Mouse (Mus musculus) heart, embryonic 11.5 days (tissue): Measurements from ENCODE around the gene BC016579. TPM values are rescaled to one million over a fixed set of nuclear protein-coding genes. Genes with fewer than 3 reads are reported as not detected.

Experiments
- ATAC-seq: fragments of 200-750 bp; cut with Nextera tagmentation; replicated peaks from 2 replicates; pipeline ENCODE4 v1.8.0; 2017; ENCODE audit warnings: moderate library complexity; ENCODE audit not compliant: insufficient number of reproducible peaks, low FRiP score, low TSS enrichment
- H3K27ac ChIP-seq: fragments of 300-500 bp; sonication (generic); 2 replicates; pipeline ENCODE4 v1.5.1; 2014; ENCODE audit warnings: mild to moderate bottlenecking, low read depth, low read length
- H3K27me3 ChIP-seq: fragments of 300-500 bp; sonication (generic); 2 replicates; pipeline ENCODE4 v1.6.1; 2014; ENCODE audit warnings: mild to moderate bottlenecking, low read length, mixed read lengths; ENCODE audit not compliant: control insufficient read depth, insufficient read depth
- H3K36me3 ChIP-seq: fragments of 300-500 bp; sonication (generic); 2 replicates; pipeline ENCODE4 v1.6.1; 2014; ENCODE audit warnings: mild to moderate bottlenecking, low read length, moderate library complexity, mixed read lengths; ENCODE audit not compliant: control insufficient read depth, insufficient read depth
- H3K4me1 ChIP-seq: fragments of 300-500 bp; sonication (generic); 2 replicates; pipeline ENCODE4 v1.6.1; 2014; ENCODE audit warnings: low read length; ENCODE audit not compliant: control insufficient read depth, insufficient read depth
- H3K4me2 ChIP-seq: fragments of 300-500 bp; sonication (generic); 2 replicates; pipeline ENCODE4 v1.6.1; 2014; ENCODE audit warnings: mild to moderate bottlenecking, moderate library complexity
- H3K4me3 ChIP-seq: fragments of 300-500 bp; sonication (generic); 2 replicates; pipeline ENCODE4 v1.5.1; 2014; ENCODE audit warnings: low read depth, low read length
- H3K9ac ChIP-seq: fragments of 300-500 bp; sonication (generic); 2 replicates; pipeline ENCODE4 v1.6.1; 2014; ENCODE audit warnings: mild to moderate bottlenecking, low read depth, low read length, moderate library complexity
- H3K9me3 ChIP-seq: fragments of 300-500 bp; sonication (generic); replicated peaks from 2 replicates; pipeline ENCODE4 v1.6.1; 2016; ENCODE audit warnings: low read length; ENCODE audit not compliant: control insufficient read depth
- WGBS: fragments of 180-500 bp; shearing (Covaris S2); extraction: QIAGEN DNeasy Blood & Tissue Kit; methylation state at CpG from one replicate; pipeline ENCODE4 v1.1.7; 2014; ENCODE audit not compliant: insufficient replicate concordance; 5-methylcytosine and 5-hydroxymethylcytosine counted together
- polyA plus RNA-seq: library from polyadenylated mRNA; unstranded; fragments of >200 nt; fragmentation: Nextera tagmentation; extraction: Ambion mirVana; gene quantifications from 2 replicates; pipeline ENCODE4 v1.2.1, GENCODE M21; 2014

The BC016579 gene
- polyA plus RNA-seq = 0.17 and 0.19 TPM in 2 replicates

DNA sequence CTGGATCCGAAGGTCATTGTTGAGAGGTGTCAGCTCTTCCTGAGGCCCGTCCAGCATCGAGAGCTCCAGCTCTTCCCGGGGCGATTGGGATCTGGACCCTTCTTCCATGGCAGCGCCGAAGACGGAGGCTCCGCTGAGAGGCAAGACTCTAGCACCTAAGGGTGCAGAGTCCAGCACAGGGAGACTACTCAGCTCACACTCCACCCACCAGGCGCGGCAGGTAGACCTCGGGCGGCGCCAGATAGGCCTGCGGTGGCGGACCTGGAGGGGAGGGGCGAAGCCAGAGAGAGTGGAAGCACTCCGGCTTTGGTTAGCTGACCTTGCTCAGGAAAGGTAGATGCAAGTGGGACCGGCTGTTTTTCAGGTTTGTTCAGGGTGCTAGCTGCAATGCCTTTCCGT lies at the start of gene BC016579:
Gene BC016579, minus strand, starts transcription at position 135 of the 399 bp plus-strand sequence.
- Histone ChIP-seq H3K4me1 (peaks cover 11% of the 10 kb centered on the region; the same call in 1 of the 2 replicates), H3K36me3 (no peaks in the 10 kb centered on the region), H3K4me3 (peak within 1 kb of the TSS; percentile 41), H3K27me3 (0 out of 2 replicates have a peak, but pooled peaks cover 6% of the 10 kb centered on the region), H3K9me3 (no peaks in the 10 kb centered on the region), H3K4me2 (peak within 1 kb of the TSS; percentile 84), H3K9ac (peak within 1 kb of the TSS; percentile 56), H3K27ac (no peak within 1 kb of the TSS)
- 4% methylated on average over 20 of the region's 20 CpGs for WGBS
- 0 out of 2 replicates have a peak, but pooled peaks have one; percentile 39 for ATAC-seq

DNA sequence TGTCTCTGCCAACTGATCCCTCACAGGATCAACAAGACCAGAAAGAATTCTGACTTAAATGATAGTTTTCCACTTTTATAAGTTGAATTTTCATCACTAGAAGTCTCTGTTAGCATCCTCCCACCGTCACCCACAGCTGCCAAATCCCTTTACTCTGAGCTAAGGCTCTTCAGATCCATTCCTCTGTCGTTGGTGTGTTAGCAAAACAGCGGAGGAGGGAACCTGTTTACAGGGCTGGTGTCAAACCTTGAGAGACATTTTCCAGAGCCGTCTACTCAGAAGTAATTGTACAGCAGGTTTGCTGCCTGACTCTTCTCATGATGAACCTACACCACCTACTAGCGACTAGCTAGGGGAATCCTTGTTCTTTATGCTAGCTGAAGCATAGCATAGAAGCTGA lies 45.4 kb upstream of the BC016579 start:
- no peak overlapping the region for H3K9ac ChIP-seq
- no peak overlapping the region for H3K27ac ChIP-seq
- ATAC-seq = no peak
- no peaks in the 10 kb centered on the region for H3K36me3 ChIP-seq
- no peak overlapping the region for H3K4me2 ChIP-seq
- H3K27me3 ChIP-seq = no peaks in the 10 kb centered on the region
- 54% methylated on average over 5 of the region's 5 CpGs for WGBS
- no peaks in the 10 kb centered on the region for H3K4me1 ChIP-seq
- H3K4me3 ChIP-seq = no peak overlapping the region
- H3K9me3 ChIP-seq = no peaks in the 10 kb centered on the region

DNA sequence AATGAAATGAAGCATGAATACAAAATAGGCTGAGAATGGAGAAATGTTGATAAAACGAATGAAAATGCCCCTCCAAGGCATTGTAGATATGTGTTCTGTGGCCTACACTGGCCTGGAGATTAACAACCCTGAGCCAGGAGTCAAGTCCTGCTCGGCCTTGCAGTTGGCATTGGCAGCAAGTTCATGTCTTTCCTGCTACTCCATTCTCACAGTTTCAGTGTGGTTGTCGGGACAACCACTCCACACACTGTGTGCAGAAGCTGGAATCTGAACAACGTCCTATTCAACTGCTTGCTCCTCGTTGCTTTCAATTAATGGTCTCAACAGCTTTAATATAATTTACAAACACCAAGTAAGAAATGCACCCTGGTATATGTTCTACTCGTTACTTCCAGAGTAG lies 44.1 kb upstream of the BC016579 start:
- Histone ChIP-seq H3K27me3 (no peaks in the 10 kb centered on the region), H3K4me2 (no peak overlapping the region), H3K27ac (no peak overlapping the region), H3K4me3 (no peak overlapping the region), H3K9ac (no peak overlapping the region), H3K4me1 (no peaks in the 10 kb centered on the region), H3K9me3 (no peaks in the 10 kb centered on the region), H3K36me3 (no peaks in the 10 kb centered on the region)
- 78% methylated on average over 6 of the region's 6 CpGs for WGBS
- no peak for ATAC-seq

DNA sequence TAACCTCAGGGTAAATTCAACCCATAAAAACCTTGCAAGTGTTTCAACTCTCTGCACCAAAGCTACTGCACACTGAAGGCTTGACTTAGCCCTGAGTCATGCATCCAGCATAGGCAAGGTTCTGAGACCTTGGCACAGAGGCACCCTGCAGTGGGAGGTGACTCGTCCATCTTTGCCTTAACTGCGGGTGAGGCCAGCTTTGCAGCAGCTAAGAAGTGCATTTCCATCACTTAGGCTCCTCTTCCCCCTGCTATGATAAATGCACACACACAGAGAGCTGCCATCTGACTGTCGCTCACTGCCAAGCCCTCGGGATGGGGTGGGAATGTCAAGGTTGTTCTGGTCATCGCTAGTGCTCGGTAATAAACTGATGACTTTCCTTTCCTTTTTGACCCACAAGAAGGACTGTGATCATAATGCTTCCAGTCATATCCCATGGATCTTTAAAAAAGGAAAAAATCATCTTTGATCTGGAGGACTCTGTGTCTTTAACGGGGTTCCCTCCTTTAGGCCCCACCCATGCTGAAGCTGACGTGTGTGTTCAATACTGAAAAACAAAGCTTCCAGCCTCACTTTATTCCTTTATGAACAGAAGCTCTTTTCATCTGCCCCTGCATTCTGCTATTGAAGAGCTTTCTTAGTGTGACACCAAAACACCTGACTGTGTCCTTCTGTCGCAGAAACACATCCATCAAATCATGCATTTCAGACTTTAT lies 41.7 kb upstream of the BC016579 start:
- no peaks in the 10 kb centered on the region for H3K36me3 ChIP-seq
- H3K4me1 ChIP-seq = no peaks in the 10 kb centered on the region
- no peak for ATAC-seq
- H3K4me2 ChIP-seq = no peak overlapping the region
- WGBS = 82% methylated on average over 9 of the region's 9 CpGs
- no peak overlapping the region for H3K9ac ChIP-seq
- no peaks in the 10 kb centered on the region for H3K27me3 ChIP-seq
- no peak overlapping the region for H3K4me3 ChIP-seq
- H3K9me3 ChIP-seq = no peaks in the 10 kb centered on the region
- H3K27ac ChIP-seq = no peak overlapping the region

DNA sequence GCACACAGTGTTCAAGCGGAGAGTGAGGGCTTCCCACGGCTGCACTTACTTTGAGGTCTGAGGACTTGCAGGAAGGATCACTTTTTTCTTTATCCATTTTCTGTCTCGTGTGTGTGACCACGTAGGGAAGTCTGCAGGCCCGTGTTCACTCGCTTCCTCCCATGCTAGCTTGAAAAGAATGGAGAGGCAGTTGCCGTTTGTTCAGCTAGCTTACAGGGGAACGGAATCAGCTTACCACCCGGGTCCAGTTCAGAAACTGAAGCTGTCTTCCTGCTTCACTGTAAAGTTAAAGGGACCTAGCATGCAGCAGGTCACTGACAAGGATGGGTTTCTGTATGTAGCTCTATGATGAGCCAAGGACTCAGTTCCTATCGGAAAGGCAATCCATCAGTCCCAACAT lies 39.7 kb upstream of the BC016579 start, which contains the start of gene Tmprss7:
Gene Tmprss7, minus strand, starts transcription at position 101 of the 400 bp plus-strand sequence.
- no peak within 1 kb of the TSS for H3K4me2 ChIP-seq
- H3K36me3 ChIP-seq = no peaks in the 10 kb centered on the region
- no peak for ATAC-seq
- H3K4me1 ChIP-seq = no peaks in the 10 kb centered on the region
- no peak within 1 kb of the TSS for H3K9ac ChIP-seq
- WGBS = 66% methylated on average over 10 of the region's 10 CpGs
- H3K27me3 ChIP-seq = no peaks in the 10 kb centered on the region
- H3K9me3 ChIP-seq = no peaks in the 10 kb centered on the region
- H3K27ac ChIP-seq = no peak within 1 kb of the TSS
- H3K4me3 ChIP-seq = no peak within 1 kb of the TSS

DNA sequence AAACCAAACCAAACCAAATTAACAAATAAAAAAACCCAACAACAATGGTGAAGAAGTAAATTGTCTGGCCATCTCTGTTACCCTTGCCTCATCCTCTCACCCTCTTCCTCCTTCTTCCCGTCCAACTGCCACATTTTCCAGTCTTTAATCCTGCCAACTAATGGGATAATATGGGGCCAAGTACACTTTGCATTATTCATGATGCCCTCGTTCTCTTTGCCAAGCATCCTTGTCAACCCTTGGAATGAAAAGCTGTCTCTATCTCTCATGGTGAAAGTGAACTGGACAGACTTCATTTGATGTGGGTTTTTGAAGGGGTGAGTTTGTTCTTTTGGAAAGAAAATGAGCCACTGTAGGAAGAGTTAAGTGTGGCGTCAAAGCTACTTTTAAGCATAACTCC lies 39.0 kb upstream of the BC016579 start:
- Histone ChIP-seq H3K27ac (no peak overlapping the region), H3K9me3 (no peaks in the 10 kb centered on the region), H3K27me3 (no peaks in the 10 kb centered on the region), H3K4me2 (no peak overlapping the region), H3K36me3 (no peaks in the 10 kb centered on the region), H3K9ac (no peak overlapping the region), H3K4me1 (no peaks in the 10 kb centered on the region), H3K4me3 (no peak overlapping the region)
- ATAC-seq = no peak
- 72% methylated on average over 3 of the region's 3 CpGs for WGBS

DNA sequence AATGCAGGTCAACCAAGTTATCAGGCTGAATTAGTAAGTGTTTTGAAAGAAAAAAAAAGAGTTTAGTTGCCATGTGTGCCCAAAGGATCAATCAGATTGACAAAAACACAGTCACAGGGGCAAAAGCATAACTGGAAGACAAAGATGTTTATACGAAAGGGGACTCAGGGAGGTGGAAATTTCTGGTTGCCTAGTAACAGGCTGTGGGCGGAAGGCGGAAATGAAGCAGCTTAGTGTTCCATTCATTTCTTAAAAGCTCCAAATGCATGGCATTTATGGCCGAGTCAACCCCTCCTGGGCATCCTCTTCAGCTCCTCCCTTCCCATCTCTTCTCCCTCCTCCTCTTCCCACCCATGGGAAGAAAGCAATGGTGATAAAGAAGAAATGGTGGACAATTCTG lies 36.3 kb upstream of the BC016579 start:
- Histone ChIP-seq H3K27me3 (no peaks in the 10 kb centered on the region), H3K9ac (no peak overlapping the region), H3K4me2 (no peak overlapping the region), H3K9me3 (no peaks in the 10 kb centered on the region), H3K4me3 (no peak overlapping the region), H3K36me3 (no peaks in the 10 kb centered on the region), H3K27ac (no peak overlapping the region), H3K4me1 (no peaks in the 10 kb centered on the region)
- 53% methylated on average over 4 of the region's 4 CpGs for WGBS
- no peak for ATAC-seq

DNA sequence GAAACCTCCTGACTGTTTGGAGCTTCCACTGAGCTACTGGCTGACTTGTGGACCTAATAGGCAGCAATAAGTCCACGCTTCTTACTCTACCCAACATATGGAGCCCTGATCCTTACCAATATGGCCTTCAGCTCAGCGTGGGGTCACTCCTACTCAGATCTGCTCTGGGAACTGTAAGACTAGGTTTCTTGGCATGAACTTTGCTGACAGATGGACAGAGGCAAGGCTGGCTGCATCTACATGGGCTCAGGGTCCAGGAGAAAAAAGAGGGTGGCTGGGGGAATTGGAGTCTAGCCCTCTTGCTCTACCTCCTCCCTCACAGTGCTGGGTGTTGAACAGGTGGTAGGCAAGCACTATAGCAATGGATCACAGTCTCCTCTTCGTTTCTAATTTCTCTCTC lies 33.0 kb upstream of the BC016579 start:
- no peaks in the 10 kb centered on the region for H3K36me3 ChIP-seq
- no peak for ATAC-seq
- H3K27me3 ChIP-seq = no peaks in the 10 kb centered on the region
- H3K9ac ChIP-seq = no peak overlapping the region
- no peak overlapping the region for H3K27ac ChIP-seq
- H3K9me3 ChIP-seq = no peaks in the 10 kb centered on the region
- no peak overlapping the region for H3K4me2 ChIP-seq
- WGBS = 77% methylated on average over 3 of the region's 3 CpGs
- H3K4me3 ChIP-seq = no peak overlapping the region
- H3K4me1 ChIP-seq = no peaks in the 10 kb centered on the region

DNA sequence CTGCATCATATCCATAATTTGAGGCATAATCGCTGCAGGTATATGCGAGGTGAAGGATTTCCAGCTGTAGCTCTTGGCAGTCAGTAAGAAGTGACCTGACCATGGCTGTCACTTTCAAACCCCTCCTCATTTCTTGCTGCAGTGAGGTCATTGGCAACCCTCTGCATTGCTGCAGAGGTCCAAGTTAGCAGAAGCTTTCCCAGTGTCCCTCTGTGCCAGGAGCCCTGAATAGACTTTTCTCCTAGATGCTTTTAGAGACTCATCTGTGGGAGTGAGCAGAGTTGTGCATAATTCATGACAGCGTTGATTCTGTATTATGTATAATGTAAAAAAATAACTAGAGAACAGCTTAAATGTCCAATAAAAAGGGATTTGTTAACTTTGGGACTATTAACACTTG lies 31.4 kb upstream of the BC016579 start:
- Histone ChIP-seq H3K27ac (no peak overlapping the region), H3K36me3 (no peaks in the 10 kb centered on the region), H3K27me3 (no peaks in the 10 kb centered on the region), H3K4me1 (no peaks in the 10 kb centered on the region), H3K4me3 (no peak overlapping the region), H3K9me3 (no peaks in the 10 kb centered on the region), H3K9ac (no peak overlapping the region), H3K4me2 (no peak overlapping the region)
- WGBS = 68% methylated on average over 3 of the region's 3 CpGs
- no peak for ATAC-seq
